Comparison of ENCODE assay signal across 24 mouse cellular contexts in genomic region chr7:30188344-30189115, GRCm38 (mm10). TPM values are rescaled to one million over a fixed set of nuclear protein-coding genes. Genes with fewer than 3 reads are reported as not detected.
DNase-seq lines count a peak whose midpoint lies in the region; ATAC-seq and TF ChIP-seq lines count a peak whose summit lies in the region.
"Had no signal": no experiment of that assay in that cellular context is flagged by ENCODE, and none has a peak within 500 bp of the region (broad histone marks: within the 10 kb centered on the region; RNA-seq: fewer than 3 reads in every experiment).

No protein-coding gene starts in this region.

- H3K4me3 ChIP-seq in megakaryocyte, embryonic 14.5 days (replicated peaks), result peak overlapping the region; percentile 6
- H3K4me3 ChIP-seq in ES-E14 (ENCODE audit: insufficient read depth in 1 of 2, low read depth in 1 of 2, low read length in 2 of 2, poor library complexity in 1 of 2, severe bottlenecking in 1 of 2), result no peak overlapping the region
- no peak overlapping the region for H3K4me3 ChIP-seq in myocyte
- H3K4me3 ChIP-seq: embryonic facial prominence, embryonic 10.5 days; forebrain, embryonic 13.5 days; gastrocnemius, adult 2 months; heart, embryonic 10.5 days; hindbrain, embryonic 13.5 days had no signal

- H3K27ac ChIP-seq in ES-E14 (ENCODE audit: insufficient read depth, low read depth, low read length, poor library complexity, severe bottlenecking), result peak overlapping the region; percentile 44; the same call in 1 of the 2 replicates
- H3K27ac ChIP-seq: embryonic facial prominence, embryonic 10.5 days; forebrain, embryonic 13.5 days; gastrocnemius, adult 2 months; heart, embryonic 10.5 days; hindbrain, embryonic 13.5 days; hindbrain, postnatal 0 days had no signal

- H3K9me3 ChIP-seq in megakaryocyte, embryonic 14.5 days, result no peaks in the 10 kb centered on the region
- H3K9me3 ChIP-seq in ES-E14 (ENCODE audit: control insufficient read depth, insufficient read depth, low read depth, low read length), result no peaks in the 10 kb centered on the region
- H3K9me3 ChIP-seq: embryonic facial prominence, embryonic 10.5 days; forebrain, embryonic 13.5 days; heart, embryonic 10.5 days; hindbrain, embryonic 13.5 days had no signal

- peak; percentile 42 to 49 for DNase-seq in cerebellum, adult 18-20 months
- no peak for DNase-seq in cerebellum, postnatal 4 days (ENCODE audit: low spot score in 2 of 2)
- no peak for DNase-seq in ES-E14 (ENCODE audit: low read depth, low spot score)
- DNase-seq in ovary, postnatal 36 days (ENCODE audit: low spot score), result no peak
- DNase-seq in kidney, adult 18-20 months, result no peak
- DNase-seq: adrenal gland, adult 2 months; adrenal gland, postnatal 25 days; cerebellum, adult 8-10 months; cerebellum, postnatal 36 days; forebrain, postnatal 0 days; gastrocnemius, adult 2 months; gastrocnemius, postnatal 25 days; heart, postnatal 10 days; kidney, adult 2 months had no signal

- H3K79me2 ChIP-seq in myocyte (ENCODE audit: control insufficient read depth, insufficient read depth), result peaks cover 15% of the 10 kb centered on the region

- H3K4me2 ChIP-seq in myocyte (ENCODE audit: low read depth), result no peak overlapping the region
- H3K4me2 ChIP-seq: forebrain, embryonic 13.5 days; hindbrain, embryonic 13.5 days had no signal

- peaks cover 48% of the 10 kb centered on the region for H3K4me1 ChIP-seq in megakaryocyte, embryonic 14.5 days
- peaks cover 0 to 33% of the 10 kb centered on the region in 2 experiments; a peak in 2 of 4 replicates for H3K4me1 ChIP-seq in ES-E14 (ENCODE audit: control insufficient read depth in 2 of 2, insufficient read depth in 2 of 2, low read length in 2 of 2, poor library complexity in 1 of 2)

- TF ChIP-seq POLR2A in myocyte (IDR thresholded peaks at IDR 0.05; ENCODE audit: insufficient read length, low read depth), result no peak

- in situ Hi-C loops in ES-E14 (cut with MboI; ENCODE audit: low sequenced_read_pairs in 2 of 2, unreplicated experiment in 2 of 2), result no loop called here

- H3K36me3 ChIP-seq in megakaryocyte, embryonic 14.5 days (replicated peaks; ENCODE audit: low read length), result peaks cover 90% of the 10 kb centered on the region
- H3K36me3 ChIP-seq in ES-E14 (ENCODE audit: control insufficient read depth, insufficient read depth, low read length, poor library complexity, severe bottlenecking) (peaks cover 52% of the 10 kb centered on the region), myocyte (ENCODE audit: control insufficient read depth, insufficient read depth) (peaks cover 34% of the 10 kb centered on the region)

- no peaks in the 10 kb centered on the region for H3K27me3 ChIP-seq in megakaryocyte, embryonic 14.5 days (replicated peaks)
- no peaks in the 10 kb centered on the region for H3K27me3 ChIP-seq in myocyte (ENCODE audit: control insufficient read depth, insufficient read depth, insufficient read length)
- H3K27me3 ChIP-seq: forebrain, embryonic 13.5 days; hindbrain, embryonic 13.5 days had no signal

- no peak overlapping the region; the same call in 1 of the 2 replicates for H3K9ac ChIP-seq in ES-E14 (ENCODE audit: insufficient read depth, low read depth, low read length, poor library complexity, severe bottlenecking)
- H3K9ac ChIP-seq: forebrain, embryonic 13.5 days; forebrain, postnatal 0 days; hindbrain, embryonic 13.5 days had no signal

- H3ac ChIP-seq in myocyte (ENCODE audit: control insufficient read depth, insufficient read length), result no peak overlapping the region

- no peak for ATAC-seq in megakaryocyte, adult 5-6 weeks (ENCODE audit: poor library complexity, severe bottlenecking)
- ATAC-seq: forebrain, embryonic 13.5 days; forebrain, postnatal 0 days; hindbrain, postnatal 0 days had no signal

TF ChIP-seq in ES-E14, 5 proteins besides CTCF, POLR2A, EP300 and RAD21:
- TF ChIP-seq ZNF384 (IDR thresholded peaks at IDR 0.05; ENCODE audit: low read depth, low read length) (no peak), MAFK (IDR thresholded peaks at IDR 0.05; ENCODE audit: insufficient read depth, low read depth, low read length) (no peak), HCFC1 (IDR thresholded peaks at IDR 0.05; ENCODE audit: borderline replicate concordance, insufficient read depth, low read length) (no peak)

TF ChIP-seq in myocyte, 11 proteins besides CTCF, POLR2A, EP300 and RAD21:
- TF ChIP-seq USF1 (IDR thresholded peaks at IDR 0.05; ENCODE audit: low read depth) (no peak), TCF3 (IDR thresholded peaks at IDR 0.05; ENCODE audit: insufficient read length, low read depth) (no peak), POLR2AphosphoS2 (IDR thresholded peaks at IDR 0.05; ENCODE audit: insufficient read length, low read depth) (peak; percentile 32), MYOD1 (IDR thresholded peaks at IDR 0.05; ENCODE audit: control insufficient read depth in 1 of 3, insufficient read length in 2 of 3, low read depth in 2 of 3) (peak in 1 of 3 experiments; percentile 43)

RNA-seq across cellular contexts. Expression of gene Cox7a1, which starts 4.6 kb away (rescaled TPM):
- 2.4 TPM in 1 of 2 replicates, not detected in the other for polyA plus RNA-seq in megakaryocyte, embryonic 14.5 days (2012; ENCODE audit: insufficient read depth, low replicate concordance)
- 0.91 and 1.6 TPM in 2 replicates for total RNA-seq in megakaryocyte, adult 5-6 weeks (2015)
- 0.94 and 2.4 TPM in 2 replicates for total RNA-seq in megakaryocyte, adult 5-6 weeks (2017)
- 54.8 and 57.8 TPM in 2 replicates for total RNA-seq in ES-E14 (2012; rRNA removed)
- 112 TPM for polyA plus RNA-seq in myocyte (2012; fragmentation: generic; extraction: Trizol)
- total RNA-seq: granulocyte monocyte progenitor cell, adult 5-6 weeks; hematopoietic stem cell, adult 5-6 weeks; hindbrain, postnatal 0 days had no signal

RNA-seq across cellular contexts. Expression of gene Capns1, which starts 10.1 kb away (rescaled TPM):
- 122 and 208 TPM in 2 replicates for polyA plus RNA-seq in megakaryocyte, embryonic 14.5 days (2012; ENCODE audit: insufficient read depth, low replicate concordance)
- total RNA-seq in megakaryocyte, adult 5-6 weeks (2015), result 485 and 524 TPM in 2 replicates
- 307 and 314 TPM in 2 replicates for total RNA-seq in megakaryocyte, adult 5-6 weeks (2017)
- total RNA-seq in ES-E14 (2012; rRNA removed), result 160 and 164 TPM in 2 replicates
- 622 TPM for polyA plus RNA-seq in myocyte (2012; fragmentation: generic; extraction: Trizol)

RNA-seq across cellular contexts. Expression of gene Zfp146, which starts 19.0 kb away (rescaled TPM):
- 2.6 TPM in 1 of 2 replicates, not detected in the other for polyA plus RNA-seq in megakaryocyte, embryonic 14.5 days (2012; ENCODE audit: insufficient read depth, low replicate concordance)
- total RNA-seq in megakaryocyte, adult 5-6 weeks (2015), result 16.6 and 25.2 TPM in 2 replicates
- total RNA-seq in megakaryocyte, adult 5-6 weeks (2017), result 32.8 and 35.2 TPM in 2 replicates
- total RNA-seq in ES-E14 (2012; rRNA removed), result 35.0 and 37.9 TPM in 2 replicates
- polyA plus RNA-seq in myocyte (2012; fragmentation: generic; extraction: Trizol), result 13.2 TPM

RNA-seq across cellular contexts. Expression of gene Polr2i, which starts 43.2 kb away (rescaled TPM):
- polyA plus RNA-seq in megakaryocyte, embryonic 14.5 days (2012; ENCODE audit: insufficient read depth, low replicate concordance), result 13.7 and 67.3 TPM in 2 replicates
- total RNA-seq in megakaryocyte, adult 5-6 weeks (2015), result 46.4 and 51.0 TPM in 2 replicates
- total RNA-seq in megakaryocyte, adult 5-6 weeks (2017), result 31.5 and 39.1 TPM in 2 replicates
- total RNA-seq in ES-E14 (2012; rRNA removed), result 209 and 309 TPM in 2 replicates
- polyA plus RNA-seq in myocyte (2012; fragmentation: generic; extraction: Trizol), result 174 TPM

RNA-seq across cellular contexts. Expression of gene Tbcb, which starts 43.5 kb away (rescaled TPM):
- 21.7 and 73.2 TPM in 2 replicates for polyA plus RNA-seq in megakaryocyte, embryonic 14.5 days (2012; ENCODE audit: insufficient read depth, low replicate concordance)
- 84.2 and 92.7 TPM in 2 replicates for total RNA-seq in megakaryocyte, adult 5-6 weeks (2015)
- total RNA-seq in megakaryocyte, adult 5-6 weeks (2017), result 30.2 and 48.2 TPM in 2 replicates
- 158 and 173 TPM in 2 replicates for total RNA-seq in ES-E14 (2012; rRNA removed)
- polyA plus RNA-seq in myocyte (2012; fragmentation: generic; extraction: Trizol), result 147 TPM

Comparison
In these comparisons a context has a peak if more than half of its experiments do, and no peak if none do; other contexts are left out.
1. DNase-seq: peak in cerebellum, adult 18-20 months (2 of 2); none in cerebellum, postnatal 4 days (0 of 2), ES-E14 (single experiment), ovary, postnatal 36 days (single experiment) and kidney, adult 18-20 months (single experiment).
2. RNA of gene Cox7a1, which starts 4.6 kb away (total RNA-seq): 54.8 to 57.8 TPM in ES-E14; 0.91 to 2.4 TPM in megakaryocyte, adult 5-6 weeks; every median in the first group is over 10 times any median in the second.